13 mouse cellular contexts compared by ENCODE assay signal in the genomic region with DNA sequence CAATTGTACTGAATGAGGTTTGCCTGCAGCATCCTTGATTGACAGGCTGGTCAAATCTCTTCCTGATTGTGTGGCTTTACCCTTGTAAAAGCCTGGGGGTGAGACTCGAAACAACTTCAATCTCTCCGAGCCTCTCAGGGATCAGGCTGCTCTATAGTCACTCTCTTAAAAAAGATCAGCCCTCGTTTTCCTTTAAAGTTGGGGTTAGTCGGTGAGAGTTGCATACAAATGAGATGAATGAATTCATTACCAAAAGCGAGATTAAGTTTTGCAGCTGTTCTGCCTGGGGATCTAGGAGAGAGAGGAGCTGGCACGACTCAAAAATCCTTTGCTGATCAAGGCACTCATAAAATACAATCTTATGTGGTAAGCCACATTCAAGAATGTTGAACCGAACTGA. TPM values are rescaled to one million over a fixed set of nuclear protein-coding genes. Genes with fewer than 3 reads are reported as not detected.
DNase-seq lines count a peak whose midpoint lies in the region; ATAC-seq and TF ChIP-seq lines count a peak whose summit lies in the region.
"Had no signal": no experiment of that assay in that cellular context is flagged by ENCODE, and none has a peak within 500 bp of the region (broad histone marks: within the 10 kb centered on the region; RNA-seq: fewer than 3 reads in every experiment).

No protein-coding gene starts in this region.

- DNase-seq in layer of hippocampus, adult 11-12 months (ENCODE audit: low spot score), result peak; percentile 10
- DNase-seq in layer of hippocampus, postnatal 14 days (ENCODE audit: low spot score in 2 of 2), result no peak
- peak; percentile 81 for DNase-seq in brain, embryonic 14.5 days (ENCODE audit: low read depth)
- DNase-seq in gastrocnemius, adult 2 months, result no peak
- DNase-seq in kidney, postnatal 10 days, result no peak
- DNase-seq: cerebellum, postnatal 10 days; lung, postnatal 4 days; thymus, postnatal 4 days had no signal

- H3K4me1 ChIP-seq in forebrain, embryonic 12.5 days, result peaks cover 5% of the 10 kb centered on the region; the same call in 1 of the 2 replicates
- peaks cover 11% of the 10 kb centered on the region for H3K4me1 ChIP-seq in midbrain, embryonic 12.5 days

- intact Hi-C loops in gastrocnemius, adult 2 months (cut with DNase I), result no loop called here

- no peak for TF ChIP-seq CTCF in brain, embryonic 14.5 days (IDR thresholded peaks at IDR 0.05; ENCODE audit: borderline replicate concordance, extremely low read depth, insufficient read depth, insufficient read length)
- TF ChIP-seq CTCF in gastrocnemius, adult 2 months (IDR thresholded peaks at IDR 0.05), result no peak

- H3K27me3 ChIP-seq in forebrain, embryonic 12.5 days, result no peaks in the 10 kb centered on the region
- H3K27me3 ChIP-seq in midbrain, embryonic 12.5 days, result no peaks in the 10 kb centered on the region; the same call in 1 of the 2 replicates

- no peaks in the 10 kb centered on the region for H3K36me3 ChIP-seq in forebrain, embryonic 12.5 days (replicated peaks)
- H3K36me3 ChIP-seq in midbrain, embryonic 12.5 days, result no peaks in the 10 kb centered on the region

- WGBS in forebrain, embryonic 12.5 days, result 8% methylated on average over 7 of the region's 7 CpGs
- 9% methylated on average over 7 of the region's 7 CpGs for WGBS in midbrain, embryonic 12.5 days

- H3K27ac ChIP-seq in forebrain, embryonic 12.5 days, result 0 out of 2 replicates have a peak overlapping the region, but pooled peaks have one; percentile 31
- no peak overlapping the region; the same call in 1 of the 2 replicates for H3K27ac ChIP-seq in midbrain, embryonic 12.5 days (replicated peaks)
- H3K27ac ChIP-seq in gastrocnemius, adult 2 months, result no peak overlapping the region
- H3K27ac ChIP-seq: layer of hippocampus, adult 2 months had no signal

- no peak for TF ChIP-seq POLR2A in brain, embryonic 14.5 days (IDR thresholded peaks at IDR 0.05; ENCODE audit: borderline replicate concordance, extremely low read depth, insufficient read depth, insufficient read length, poor library complexity, severe bottlenecking)

- H3K4me2 ChIP-seq in forebrain, embryonic 12.5 days, result 0 out of 2 replicates have a peak overlapping the region, but pooled peaks have one; percentile 2
- peak overlapping the region; percentile 43 for H3K4me2 ChIP-seq in midbrain, embryonic 12.5 days (replicated peaks)

- H3K9ac ChIP-seq in forebrain, embryonic 12.5 days, result no peak overlapping the region
- H3K9ac ChIP-seq in midbrain, embryonic 12.5 days (replicated peaks), result no peak overlapping the region

- ATAC-seq in forebrain, embryonic 12.5 days (ENCODE audit: low FRiP score), result peak; percentile 62
- peak; percentile 88 for ATAC-seq in midbrain, embryonic 12.5 days (ENCODE audit: low FRiP score, low read depth)

- no peak overlapping the region for H3K4me3 ChIP-seq in forebrain, embryonic 12.5 days (replicated peaks)
- H3K4me3 ChIP-seq in midbrain, embryonic 12.5 days, result no peak overlapping the region
- no peak overlapping the region for H3K4me3 ChIP-seq in gastrocnemius, adult 2 months
- H3K4me3 ChIP-seq: layer of hippocampus, adult 2 months had no signal

- no peaks in the 10 kb centered on the region for H3K9me3 ChIP-seq in forebrain, embryonic 12.5 days
- no peaks in the 10 kb centered on the region for H3K9me3 ChIP-seq in midbrain, embryonic 12.5 days

RNA-seq across cellular contexts. Expression of a gene that starts 1.0 kb away (rescaled TPM):
- total RNA-seq in layer of hippocampus, postnatal 14 days (2021), result not detected
- polyA plus RNA-seq in brain, embryonic 14.5 days (2012; rRNA removed), result not detected in 2 replicates
- not detected in 2 replicates for polyA plus RNA-seq in forebrain, embryonic 12.5 days (2016; fragmentation: Nextera tagmentation; extraction: Ambion mirVana)
- polyA plus RNA-seq in midbrain, embryonic 12.5 days (2016; fragmentation: Nextera tagmentation; extraction: Ambion mirVana), result not detected in 2 replicates
- total RNA-seq in gastrocnemius, adult 2 months (2021), result not detected
- total RNA-seq: layer of hippocampus, adult 2 months; liver, adult 2 months had no signal
- polyA plus RNA-seq: liver, adult 2 months; neural tube, embryonic 11.5 days had no signal

Comparison
In these comparisons a context has a peak if more than half of its experiments do, and no peak if none do; other contexts are left out.
1. DNase-seq: peak in layer of hippocampus, adult 11-12 months (single experiment) and brain, embryonic 14.5 days (single experiment); none in layer of hippocampus, postnatal 14 days (0 of 2), gastrocnemius, adult 2 months (single experiment) and kidney, postnatal 10 days (single experiment).